Mouse (Mus musculus): Measurements from ENCODE around the gene Ece2. TPM values are rescaled to one million over a fixed set of nuclear protein-coding genes. Genes with fewer than 3 reads are reported as not detected.

The Ece2 gene
- polyA plus RNA-seq, 1 experiment: 0.07 TPM

DNA sequence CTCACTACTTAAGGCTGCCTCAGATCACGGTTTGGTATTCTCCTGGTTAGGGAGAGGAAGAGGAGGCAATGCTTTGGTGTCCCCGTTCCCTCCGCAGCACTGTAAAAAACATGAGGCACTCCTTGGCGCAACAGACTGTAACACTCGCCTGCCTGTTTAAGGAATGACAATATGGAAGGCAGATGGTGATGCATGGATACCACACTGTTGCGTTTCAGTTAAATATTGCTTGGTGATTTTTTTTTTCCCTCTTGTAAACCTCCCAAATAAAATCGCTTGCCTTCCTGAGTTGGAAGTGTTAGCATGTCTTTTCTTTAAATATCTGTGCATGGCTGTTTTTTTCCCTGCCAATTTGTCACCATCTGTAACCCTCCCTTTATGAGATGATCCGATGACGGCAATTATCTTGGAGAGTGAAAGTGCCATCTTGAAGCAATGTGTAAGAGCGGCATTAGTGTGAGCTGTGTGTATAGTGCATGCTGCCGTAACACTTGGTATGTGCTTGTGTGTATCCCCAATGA is 697 bp upstream of the Ece2 start:
- no peak for TF ChIP-seq POLR2A (IDR thresholded peaks at IDR 0.05; ENCODE audit: low read depth, low read length)
- no peak for TF ChIP-seq CTCF (IDR thresholded peaks at IDR 0.05; ENCODE audit: extremely low read depth, insufficient read depth, insufficient read length, insufficient replicate concordance)
- Histone ChIP-seq H3K4me3 (ENCODE audit: extremely low read depth, insufficient read depth, insufficient read length) (no peak overlapping the region), H3K36me3 (ENCODE audit: control insufficient read depth, insufficient read depth, low read length) (no peaks in the 10 kb centered on the region), H3K27me3 (ENCODE audit: control insufficient read depth, insufficient read depth, low read length) (peaks cover 6% of the 10 kb centered on the region; the same call in 1 of the 2 replicates), H3K27ac (ENCODE audit: insufficient read depth, low read length) (no peak overlapping the region), H3K4me1 (ENCODE audit: control insufficient read depth, insufficient read depth, insufficient read length) (0 out of 2 replicates have a peak, but pooled peaks cover 5% of the 10 kb centered on the region)
- no peak for DNase-seq (ENCODE audit: low read depth in 1 of 2, low spot score in 2 of 2)
- 78% methylated on average over 11 of the region's 11 CpGs for WGBS

DNA sequence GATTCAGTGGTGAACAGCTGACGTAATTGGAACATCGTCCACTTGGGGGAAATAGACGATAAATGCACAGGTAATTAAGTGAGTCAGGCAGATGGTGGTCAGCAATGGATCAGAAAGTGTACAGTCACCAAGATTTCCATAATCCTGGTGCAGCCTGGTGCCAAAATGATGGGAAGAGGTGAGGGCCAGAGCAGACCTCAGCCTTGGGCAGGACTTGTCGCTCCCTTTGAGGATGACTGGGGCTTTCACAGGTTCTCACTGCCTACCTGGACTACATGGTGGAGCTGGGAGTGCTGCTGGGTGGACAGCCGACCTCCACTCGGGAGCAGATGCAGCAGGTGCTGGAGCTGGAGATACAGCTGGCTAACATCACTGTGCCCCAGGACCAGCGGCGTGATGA is 7.8 kb downstream of the Ece2 start:
- TF ChIP-seq CTCF (IDR thresholded peaks at IDR 0.05; ENCODE audit: extremely low read depth, insufficient read depth, insufficient read length, insufficient replicate concordance) (no peak), POLR2A (IDR thresholded peaks at IDR 0.05; ENCODE audit: low read depth, low read length) (no peak)
- Histone ChIP-seq H3K27me3 (ENCODE audit: control insufficient read depth, insufficient read depth, low read length) (no peaks in the 10 kb centered on the region), H3K4me1 (ENCODE audit: control insufficient read depth, insufficient read depth, insufficient read length) (no peaks in the 10 kb centered on the region), H3K36me3 (ENCODE audit: control insufficient read depth, insufficient read depth, low read length) (no peaks in the 10 kb centered on the region), H3K4me3 (ENCODE audit: extremely low read depth, insufficient read depth, insufficient read length) (no peak overlapping the region), H3K27ac (ENCODE audit: insufficient read depth, low read length) (no peak overlapping the region)
- no peak for DNase-seq (ENCODE audit: low read depth in 1 of 2, low spot score in 2 of 2)
- WGBS: 86% methylated on average over 8 of the region's 8 CpGs

DNA sequence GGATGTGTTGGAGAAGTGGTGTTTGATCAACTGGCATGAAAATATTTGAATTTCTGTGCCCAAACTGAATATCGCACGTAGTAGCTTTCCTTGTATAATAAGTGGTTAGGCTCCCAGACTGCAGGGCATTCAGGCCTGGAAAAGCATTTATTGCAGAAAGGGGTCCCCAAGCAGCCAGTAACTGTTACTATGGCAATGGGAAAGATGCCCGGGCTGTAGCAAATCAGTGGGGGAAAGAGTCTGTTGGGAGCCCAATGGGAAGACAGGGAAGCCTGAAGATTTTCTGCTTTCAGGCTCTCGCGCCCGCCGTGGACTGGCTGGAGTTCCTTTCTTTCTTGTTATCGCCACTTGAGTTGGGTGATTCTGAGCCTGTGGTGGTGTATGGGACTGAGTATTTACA is 8.7 kb downstream of the Ece2 start:
- no peak for DNase-seq (ENCODE audit: low read depth in 1 of 2, low spot score in 2 of 2)
- TF ChIP-seq CTCF (IDR thresholded peaks at IDR 0.05; ENCODE audit: extremely low read depth, insufficient read depth, insufficient read length, insufficient replicate concordance) (no peak), POLR2A (IDR thresholded peaks at IDR 0.05; ENCODE audit: low read depth, low read length) (no peak)
- Histone ChIP-seq H3K27me3 (ENCODE audit: control insufficient read depth, insufficient read depth, low read length) (no peaks in the 10 kb centered on the region), H3K27ac (ENCODE audit: insufficient read depth, low read length) (no peak overlapping the region), H3K4me1 (ENCODE audit: control insufficient read depth, insufficient read depth, insufficient read length) (no peaks in the 10 kb centered on the region), H3K4me3 (ENCODE audit: extremely low read depth, insufficient read depth, insufficient read length) (no peak overlapping the region), H3K36me3 (ENCODE audit: control insufficient read depth, insufficient read depth, low read length) (no peaks in the 10 kb centered on the region)
- WGBS: 86% methylated on average over 8 of the region's 8 CpGs

DNA sequence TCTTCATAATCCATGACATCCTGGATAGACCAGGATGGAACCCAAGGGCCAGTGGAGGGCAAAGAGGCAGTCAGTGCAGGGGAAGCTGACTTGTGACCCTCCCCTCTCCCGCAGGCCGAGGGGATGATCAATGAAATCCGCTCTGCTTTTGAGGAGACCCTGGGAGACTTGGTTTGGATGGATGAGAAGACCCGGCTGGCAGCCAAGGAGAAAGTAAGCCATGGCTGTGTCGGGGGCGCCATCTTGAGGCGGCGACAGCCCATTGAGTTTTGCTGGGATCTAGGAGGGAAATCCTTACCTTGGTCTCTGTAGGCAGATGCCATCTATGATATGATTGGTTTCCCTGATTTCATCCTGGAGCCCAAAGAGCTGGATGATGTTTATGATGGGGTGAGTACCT is 12.5 kb downstream of the Ece2 start:
- TF ChIP-seq CTCF (IDR thresholded peaks at IDR 0.05; ENCODE audit: extremely low read depth, insufficient read depth, insufficient read length, insufficient replicate concordance) (peak; percentile 70; the same call in 1 of the 2 replicates), POLR2A (IDR thresholded peaks at IDR 0.05; ENCODE audit: low read depth, low read length) (no peak)
- no peaks in the 10 kb centered on the region for H3K36me3 ChIP-seq (ENCODE audit: control insufficient read depth, insufficient read depth, low read length)
- peak in 1 of 2 experiments; percentile 51 for DNase-seq (ENCODE audit: low read depth in 1 of 2, low spot score in 2 of 2)
- H3K27ac ChIP-seq (ENCODE audit: insufficient read depth, low read length): no peak overlapping the region
- H3K4me3 ChIP-seq (ENCODE audit: extremely low read depth, insufficient read depth, insufficient read length): no peak overlapping the region
- no peaks in the 10 kb centered on the region for H3K27me3 ChIP-seq (ENCODE audit: control insufficient read depth, insufficient read depth, low read length)
- 2% methylated on average over 8 of the region's 8 CpGs for WGBS
- H3K4me1 ChIP-seq (ENCODE audit: control insufficient read depth, insufficient read depth, insufficient read length): no peaks in the 10 kb centered on the region

DNA sequence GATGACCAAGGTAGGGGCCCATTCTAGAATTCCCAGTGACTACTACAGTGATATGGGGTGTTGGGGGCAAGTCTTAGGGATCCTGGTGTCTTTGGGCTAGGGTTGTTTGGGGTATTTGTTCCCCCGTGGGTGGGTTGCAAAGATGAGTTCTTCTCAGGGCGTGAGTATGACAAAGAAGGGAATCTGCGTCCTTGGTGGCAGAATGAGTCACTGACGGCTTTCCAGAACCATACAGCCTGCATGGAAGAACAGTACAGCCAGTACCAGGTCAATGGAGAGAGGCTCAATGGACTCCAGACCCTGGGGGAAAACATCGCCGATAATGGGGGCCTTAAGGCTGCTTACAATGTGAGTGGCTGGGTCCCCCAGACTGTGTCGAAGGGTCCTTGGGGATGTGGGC is 14.3 kb downstream of the Ece2 start:
- 87% methylated on average over 7 of the region's 7 CpGs for WGBS
- H3K4me1 ChIP-seq (ENCODE audit: control insufficient read depth, insufficient read depth, insufficient read length): no peaks in the 10 kb centered on the region
- no peak overlapping the region for H3K27ac ChIP-seq (ENCODE audit: insufficient read depth, low read length)
- H3K27me3 ChIP-seq (ENCODE audit: control insufficient read depth, insufficient read depth, low read length): no peaks in the 10 kb centered on the region
- no peak overlapping the region for H3K4me3 ChIP-seq (ENCODE audit: extremely low read depth, insufficient read depth, insufficient read length)
- no peak for DNase-seq (ENCODE audit: low read depth in 1 of 2, low spot score in 2 of 2)
- no peaks in the 10 kb centered on the region for H3K36me3 ChIP-seq (ENCODE audit: control insufficient read depth, insufficient read depth, low read length)
- TF ChIP-seq POLR2A (IDR thresholded peaks at IDR 0.05; ENCODE audit: low read depth, low read length): no peak
- TF ChIP-seq CTCF (IDR thresholded peaks at IDR 0.05; ENCODE audit: extremely low read depth, insufficient read depth, insufficient read length, insufficient replicate concordance): no peak

DNA sequence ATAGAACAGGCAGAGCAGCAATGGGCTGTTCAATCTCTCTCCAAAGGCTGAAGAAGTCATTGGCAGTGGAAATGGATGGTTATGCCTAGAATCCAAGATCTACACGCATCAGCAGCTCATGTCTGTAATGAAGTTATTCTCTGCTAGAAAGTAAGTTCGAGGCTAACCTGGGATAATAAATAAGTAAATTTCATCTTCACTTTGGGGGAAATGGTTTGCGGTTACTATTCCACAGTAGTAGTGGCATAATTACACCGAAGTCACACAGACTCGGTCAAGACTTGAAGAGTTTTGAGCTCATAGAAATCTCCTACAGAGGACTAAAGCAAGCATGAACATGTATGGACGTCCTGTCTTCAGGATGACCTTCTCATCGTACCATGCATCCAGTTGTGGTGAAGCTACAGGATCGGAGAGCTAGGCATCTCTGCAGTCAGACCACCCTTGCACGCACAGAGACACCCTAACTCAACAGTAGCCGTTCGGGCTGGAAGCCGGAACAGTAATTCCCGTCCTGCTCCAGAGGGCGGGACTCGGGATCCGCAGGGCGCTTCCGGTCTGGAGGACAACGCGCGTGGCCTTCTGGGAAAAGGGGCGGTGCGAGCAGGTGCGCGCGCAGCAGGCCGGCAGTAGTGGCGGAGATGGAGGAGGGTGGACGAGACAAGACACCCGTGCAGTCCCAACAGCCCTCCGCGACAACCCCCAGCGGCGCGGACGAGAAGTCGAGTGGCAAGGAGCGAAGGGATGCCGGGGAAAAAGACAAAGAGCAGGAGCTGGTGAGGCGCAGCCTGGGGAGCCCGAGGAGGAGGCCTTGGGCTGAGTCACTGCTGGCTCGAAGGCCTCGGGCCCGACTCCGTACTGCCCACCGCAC is 21.7 kb downstream of the Ece2 start, which contains the start of gene Psmd2:
TSS of gene Psmd2 (plus strand) at position 577 of the 871 bp plus-strand sequence.
- DNase-seq (ENCODE audit: low read depth in 1 of 2, low spot score in 2 of 2): peak; percentile 55 to 92
- peak; percentile 50 for TF ChIP-seq POLR2A (IDR thresholded peaks at IDR 0.05; ENCODE audit: low read depth, low read length)
- TF ChIP-seq CTCF (IDR thresholded peaks at IDR 0.05; ENCODE audit: extremely low read depth, insufficient read depth, insufficient read length, insufficient replicate concordance): no peak
- H3K4me3 ChIP-seq (ENCODE audit: extremely low read depth, insufficient read depth, insufficient read length): peak within 1 kb of the TSS; percentile 71
- H3K4me1 ChIP-seq (ENCODE audit: control insufficient read depth, insufficient read depth, insufficient read length): peaks cover 2% of the 10 kb centered on the region; the same call in 1 of the 2 replicates
- no peaks in the 10 kb centered on the region for H3K27me3 ChIP-seq (ENCODE audit: control insufficient read depth, insufficient read depth, low read length)
- peak within 1 kb of the TSS; percentile 27 for H3K27ac ChIP-seq (ENCODE audit: insufficient read depth, low read length)
- peaks cover 18% of the 10 kb centered on the region for H3K36me3 ChIP-seq (ENCODE audit: control insufficient read depth, insufficient read depth, low read length)
- WGBS: 1% methylated on average over 46 of the region's 46 CpGs
